Comparison of ENCODE assay signal across 17 mouse cellular contexts in the genomic region with DNA sequence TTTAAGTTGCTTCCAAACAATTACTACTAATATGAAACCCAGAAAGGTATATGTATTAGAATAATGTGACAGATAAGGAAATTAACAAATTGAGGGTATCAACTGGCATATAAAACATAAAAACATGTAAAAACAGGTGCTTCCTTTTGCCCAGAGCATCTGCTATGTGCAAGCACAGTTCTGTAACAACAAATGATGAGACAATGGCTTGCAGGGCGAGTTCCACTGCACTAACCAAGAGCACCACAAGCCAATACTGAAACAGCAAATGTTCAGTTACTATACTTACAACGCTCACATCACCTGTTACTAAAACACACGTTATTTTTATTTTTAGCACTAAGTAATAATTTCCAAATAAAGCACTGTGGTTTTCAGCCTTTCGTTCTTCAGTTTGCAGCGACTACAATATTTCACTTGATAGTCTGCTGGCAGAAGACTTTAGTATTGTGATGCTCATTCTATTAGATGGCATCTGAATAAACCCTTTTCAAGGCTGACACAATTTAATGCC.
"Had no signal": no experiment of that assay in that cellular context is flagged by ENCODE, and none has a peak within 500 bp of the region (broad histone marks: within the 10 kb centered on the region; RNA-seq: fewer than 3 reads in every experiment).

No protein-coding gene starts in this region.

- H3K4me3 ChIP-seq: neural tube, embryonic 12.5 days; neural tube, embryonic 13.5 days; neural tube, embryonic 15.5 days; stomach, embryonic 15.5 days had no signal

- H3K27ac ChIP-seq: neural tube, embryonic 12.5 days; neural tube, embryonic 13.5 days; neural tube, embryonic 15.5 days; stomach, embryonic 15.5 days; stomach, postnatal 0 days had no signal

- H3K4me1 ChIP-seq: neural tube, embryonic 12.5 days; neural tube, embryonic 13.5 days; neural tube, embryonic 15.5 days; stomach, embryonic 15.5 days had no signal

- H3K9ac ChIP-seq: neural tube, embryonic 12.5 days; neural tube, embryonic 13.5 days; neural tube, embryonic 15.5 days; stomach, embryonic 15.5 days had no signal

- H3K27me3 ChIP-seq: neural tube, embryonic 12.5 days; neural tube, embryonic 13.5 days; neural tube, embryonic 15.5 days; stomach, embryonic 15.5 days had no signal

- DNase-seq: retina, postnatal 1 day; right cerebral cortex, adult 18-20 months; right cerebral cortex, postnatal 14 days; right cerebral cortex, postnatal 25 days; right cerebral cortex, postnatal 4 days; spleen, adult 18-20 months; thymus, adult 18-20 months; thymus, adult 2 months; thymus, postnatal 14 days; thymus, postnatal 25 days; thymus, postnatal 36 days; thymus, postnatal 4 days had no signal

- H3K4me2 ChIP-seq: neural tube, embryonic 12.5 days; neural tube, embryonic 13.5 days; neural tube, embryonic 15.5 days; stomach, embryonic 15.5 days had no signal
